Mouse (Mus musculus): ENCODE measurements at regions not wholly inside any gene's neighbourhood (a gene's known extent, or its start where the extent isn't known, plus 50 kb on each side); places are given as distances from the start of the nearest gene placed in this dataset.

DNA sequence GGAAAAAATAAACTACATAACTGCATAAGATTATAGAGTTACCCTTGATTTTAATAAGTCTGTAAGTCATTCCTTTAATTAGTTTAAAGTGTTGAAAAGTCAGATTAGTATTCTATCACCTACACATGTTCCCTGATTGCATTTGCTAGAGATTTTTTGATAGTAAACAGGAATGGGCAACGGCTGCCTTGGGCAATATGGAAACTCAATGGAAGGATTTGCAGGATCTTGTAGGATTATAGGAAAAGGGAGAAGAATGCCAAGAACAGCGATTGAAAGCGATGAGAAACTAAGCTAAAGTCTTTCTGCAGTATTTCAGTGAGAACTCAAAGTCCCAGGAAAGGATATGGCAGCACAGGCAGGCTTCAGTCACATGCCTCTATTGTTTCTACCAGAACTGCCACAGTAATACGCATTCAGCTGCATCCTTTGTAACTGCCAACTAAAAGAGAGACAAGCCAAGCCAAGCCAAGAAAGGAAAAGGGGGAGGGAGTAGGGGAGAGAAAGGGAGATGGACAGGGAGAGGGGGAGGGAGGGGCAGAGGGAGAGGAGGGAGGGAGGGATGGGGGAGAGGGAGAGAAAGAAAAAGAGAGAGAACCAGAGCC lies 340.3 kb downstream of the Kif16b start:
- DNase-seq, result no peak

DNA sequence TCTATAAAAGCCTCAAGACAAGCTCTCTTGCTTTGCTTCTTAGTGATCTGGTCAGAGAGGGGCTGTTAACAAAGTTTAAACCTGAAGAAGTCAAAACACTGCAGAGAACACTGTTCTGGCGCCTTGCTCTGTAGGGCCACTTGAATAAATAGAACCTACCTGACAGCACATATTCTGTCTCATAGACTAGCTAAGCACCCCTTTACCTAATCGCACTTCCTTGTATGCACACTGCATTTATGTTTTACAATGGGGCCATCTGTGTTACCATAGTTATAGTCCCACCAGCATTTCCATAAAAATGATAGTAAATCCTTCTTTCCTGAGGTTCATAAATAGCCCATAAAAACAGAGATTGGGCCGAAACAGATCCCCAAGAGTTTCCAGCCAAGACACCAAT lies 340.9 kb downstream of the Kif16b start:
- DNase-seq, result no peak

DNA sequence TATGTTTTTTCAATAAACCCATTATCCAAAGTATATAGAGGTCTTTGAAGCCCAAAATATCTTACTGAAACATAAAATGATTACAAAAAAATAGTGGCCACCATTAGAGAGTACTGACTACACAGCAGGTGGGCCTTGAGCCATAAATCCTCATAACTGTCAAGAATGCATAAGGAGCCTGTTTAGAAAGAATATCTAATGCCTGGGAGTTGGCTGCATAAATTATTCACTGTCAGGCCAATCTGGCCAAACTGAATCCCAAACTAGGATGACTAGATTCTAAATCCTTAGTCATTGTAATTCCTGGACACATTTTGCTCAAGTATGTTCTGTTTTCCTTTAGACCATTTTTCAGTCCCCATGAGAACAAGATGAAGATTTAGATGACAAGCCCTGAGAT lies 341.4 kb downstream of the Kif16b start:
- DNase-seq, result no peak

DNA sequence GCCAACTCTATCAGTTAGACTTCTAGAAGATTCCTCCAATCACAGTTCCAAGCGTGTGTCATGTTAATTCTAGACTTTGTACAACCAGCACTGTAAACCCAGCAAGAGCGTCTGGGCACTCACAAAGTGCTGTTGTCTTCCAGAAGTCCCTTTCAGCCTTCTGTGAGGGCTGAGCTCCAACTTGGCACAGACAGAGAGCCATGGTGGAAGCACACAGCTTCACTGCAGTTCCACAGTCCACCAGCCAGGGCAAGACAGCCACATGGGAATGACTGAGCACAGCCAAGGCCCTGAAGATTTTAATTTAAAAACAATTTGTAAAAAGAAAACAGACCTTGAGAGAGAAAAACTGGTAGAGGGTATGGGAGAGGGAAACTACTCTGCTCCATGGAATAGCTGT lies 346.5 kb downstream of the Kif16b start:
- DNase-seq, result peak; percentile 40

DNA sequence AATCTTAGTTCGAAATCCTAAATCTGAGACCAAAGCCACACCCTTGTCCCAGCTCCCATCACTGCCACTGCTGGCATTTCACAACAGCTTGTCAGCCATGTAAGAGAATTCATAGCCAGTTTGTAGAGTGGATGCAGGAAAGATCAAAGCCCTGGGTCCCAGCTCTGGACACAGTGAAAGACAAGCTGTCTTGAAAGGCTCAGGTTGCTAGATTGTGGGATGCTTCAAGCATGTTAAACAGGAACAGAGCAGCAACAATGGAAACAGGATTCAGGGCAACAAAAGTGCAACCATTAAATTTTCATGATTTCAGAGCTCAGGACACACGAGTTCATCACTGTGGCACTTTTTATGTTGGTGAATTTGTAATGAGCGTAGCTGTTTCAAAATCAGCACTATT lies 349.6 kb downstream of the Kif16b start:
- no peak for DNase-seq

DNA sequence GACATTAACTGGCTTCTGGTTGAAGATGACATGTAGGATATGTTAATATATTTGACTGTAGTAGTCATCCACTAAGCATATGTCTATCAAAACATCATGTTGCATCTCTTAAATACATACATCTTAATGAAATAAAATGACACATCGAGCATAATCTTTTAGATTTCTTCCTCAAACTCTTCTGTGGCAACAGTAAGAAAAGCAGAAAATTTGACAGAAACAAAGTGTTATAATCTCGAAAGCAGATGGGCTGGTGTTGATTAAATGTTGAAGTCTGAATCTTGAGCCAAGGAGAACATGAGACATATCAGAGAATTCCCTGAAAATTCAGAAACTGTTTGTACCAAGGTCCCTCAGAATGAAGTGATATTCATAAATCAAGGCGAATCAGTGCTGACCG lies 352.6 kb downstream of the Kif16b start:
- DNase-seq, result no peak

DNA sequence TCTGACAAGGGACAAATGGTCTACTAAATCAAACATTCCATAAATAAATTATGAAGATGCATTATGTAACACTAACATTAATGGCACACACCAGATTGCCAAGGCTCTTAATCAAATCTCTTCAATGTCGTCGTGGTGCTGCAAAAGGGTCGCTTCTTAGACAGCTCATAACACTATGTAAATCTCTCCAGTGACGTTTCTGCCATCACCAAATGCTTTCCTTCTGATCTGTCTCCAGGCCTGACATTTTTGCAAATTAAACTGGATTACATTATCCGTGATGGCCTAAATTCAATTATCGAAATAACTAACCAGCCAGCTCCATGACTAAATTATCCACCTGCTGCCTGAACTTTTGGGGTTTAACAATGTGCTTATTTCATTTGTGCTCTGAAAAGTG lies 356.4 kb downstream of the Kif16b start:
- no peak for DNase-seq

DNA sequence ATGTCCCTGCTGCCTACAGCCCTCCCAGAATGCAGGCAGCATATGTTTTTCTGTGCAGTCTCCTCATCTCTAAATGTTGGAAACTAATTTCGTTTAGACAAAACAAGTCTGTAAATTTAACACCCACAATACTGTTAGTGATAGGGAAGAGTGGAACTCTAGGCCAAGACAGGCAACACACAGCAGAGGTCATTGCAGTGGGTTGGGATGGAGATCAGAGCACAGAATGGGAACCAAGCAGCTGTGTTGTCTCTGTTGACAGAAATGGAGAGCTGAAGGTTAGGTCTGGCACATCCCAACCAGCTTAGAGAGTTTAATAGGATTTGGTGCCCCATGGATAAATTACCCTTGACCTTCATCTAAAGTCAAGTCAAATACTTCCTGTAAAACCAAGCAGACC lies 361.4 kb downstream of the Kif16b start:
- no peak for DNase-seq

DNA sequence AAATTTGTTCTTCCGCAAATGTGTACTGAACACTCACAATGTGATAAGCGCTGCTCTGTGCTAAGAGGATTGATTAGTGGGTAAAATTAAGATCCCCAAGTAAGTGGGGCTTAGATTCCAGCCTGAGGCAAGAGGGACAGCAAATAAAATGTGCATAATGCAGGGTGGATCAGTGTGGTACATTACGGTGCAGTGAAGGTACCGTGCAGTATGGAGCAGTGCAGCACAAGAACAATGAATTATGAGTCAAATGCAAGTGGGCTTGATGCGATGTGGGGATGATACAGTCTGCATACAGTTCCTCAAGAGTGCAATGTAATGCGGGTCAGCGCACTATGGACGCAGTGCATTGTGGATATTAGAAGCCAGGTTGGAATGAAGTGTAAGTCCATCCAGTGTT lies 367.8 kb downstream of the Kif16b start:
- no peak for DNase-seq

DNA sequence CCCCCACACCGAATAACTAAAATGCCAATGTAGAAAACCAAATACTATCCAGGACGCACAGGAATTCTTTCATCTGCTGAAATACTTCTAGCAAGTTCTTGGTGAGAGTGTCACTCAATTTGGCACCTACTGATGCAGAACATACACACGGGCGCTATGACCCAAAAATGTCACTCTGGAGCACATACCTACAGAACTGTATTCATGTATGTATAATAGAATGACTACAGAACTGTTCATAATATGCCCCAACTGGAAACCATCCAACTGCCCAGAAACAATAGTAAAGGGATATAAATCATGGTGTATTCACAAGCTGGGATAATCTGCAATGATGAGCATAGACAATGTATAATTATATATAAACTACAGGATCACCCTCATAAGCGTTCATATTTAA lies 378.9 kb downstream of the Kif16b start:
- DNase-seq, result no peak

DNA sequence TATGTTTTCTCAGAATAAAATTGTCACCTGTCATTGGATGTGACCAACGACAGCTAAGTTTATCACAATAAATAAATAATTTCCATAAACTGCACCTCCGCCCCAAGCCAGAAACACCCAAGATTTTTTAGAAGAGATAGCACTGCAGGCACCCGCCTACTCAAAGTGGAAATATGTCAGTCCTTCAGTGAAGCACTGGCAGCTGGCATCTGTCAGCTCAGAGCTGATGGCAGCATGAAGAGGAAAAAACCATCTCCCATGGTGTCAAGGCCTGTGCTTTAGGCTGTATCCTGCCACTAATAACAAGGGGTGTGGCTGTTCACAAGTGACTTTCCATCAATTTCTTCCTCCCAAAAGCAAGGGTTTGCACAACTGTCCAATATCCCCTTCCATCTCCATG lies 383.6 kb downstream of the Kif16b start:
- DNase-seq, result no peak

DNA sequence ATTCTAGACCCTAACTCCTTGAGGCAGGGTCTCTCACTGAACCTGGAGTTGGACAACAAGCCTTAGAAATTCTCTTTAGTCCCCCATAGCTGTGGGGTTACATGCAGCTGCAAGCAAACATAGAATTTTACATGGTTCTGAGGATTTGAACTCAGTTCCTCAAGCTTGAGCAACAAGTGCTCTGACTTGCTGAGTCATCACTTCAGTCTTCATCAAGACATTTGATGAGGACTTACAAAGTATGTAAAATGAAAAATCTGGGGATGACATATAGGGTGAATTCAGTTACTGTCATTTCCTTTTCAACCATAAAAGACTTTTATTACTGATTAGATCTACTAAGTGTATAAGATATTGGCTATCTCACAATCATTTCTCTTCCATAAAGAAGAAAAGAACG lies 396.1 kb downstream of the Kif16b start:
- DNase-seq, result no peak

All from cerebellum, adult 11 months (tissue).